Mouse (Mus musculus) spleen, adult 2 months (tissue): ENCODE measurements around the gene Srebf2.

Experiments
- CTCF ChIP-seq: fragments of 200-500 bp; IDR thresholded peaks from 2 replicates; pipeline ENCODE4 v1.5.1; 2011; ENCODE audit warnings: mild to moderate bottlenecking, inconsistent platforms; ENCODE audit not compliant: insufficient read depth, insufficient read length, insufficient replicate concordance; ENCODE audit errors: extremely low read depth
- POLR2A ChIP-seq: fragments of 200-500 bp; IDR thresholded peaks from 2 replicates; pipeline ENCODE4 v1.6.1; 2011; ENCODE audit warnings: low read depth, low read length, inconsistent platforms

- no peak for TF ChIP-seq CTCF
- TF ChIP-seq POLR2A = no peak
These were observed 45.6 kb downstream of the Srebf2 start for GRCm38 (mm10) chr15:82192617-82193016.
